8 mouse cellular contexts compared by ENCODE assay signal in genomic region chr3:58691997-58692721, GRCm38 (mm10). TPM values are rescaled to one million over a fixed set of nuclear protein-coding genes. Genes with fewer than 3 reads are reported as not detected.
DNase-seq lines count a peak whose midpoint lies in the region; ATAC-seq lines count a peak whose summit lies in the region.

Siah2 (minus strand) TSS chr3:58692400.

- peak; percentile 82 for ATAC-seq in megakaryocyte, adult 5-6 weeks (ENCODE audit: poor library complexity, severe bottlenecking)

- DNase-seq in adrenal gland, adult (ENCODE audit: inconsistent age in 2 of 2, low spot score in 1 of 2): peak; percentile 95 to 98
- DNase-seq in embryo, embryonic 10 days (ENCODE audit: low spot score): peak; percentile 84
- peak; percentile 86 for DNase-seq in gastrocnemius, postnatal 10 days
- peak; percentile 95 for DNase-seq in induced T-regulatory cell, adult 2 months (ENCODE audit: low read depth)
- DNase-seq in left cerebral cortex, adult 8-10 months (ENCODE audit: low spot score in 2 of 2): peak; percentile 87 to 94
- peak; percentile 97 for DNase-seq in right cerebral cortex, adult 18-20 months
- DNase-seq in urinary bladder, adult 2 months (ENCODE audit: low spot score): peak; percentile 94

RNA-seq across cellular contexts. Expression of gene Siah2, which starts in this region (rescaled TPM):
- total RNA-seq in gastrocnemius, postnatal 10 days (2021): 10 to 100 TPM; 10.1 to 12.7 TPM
- total RNA-seq in left cerebral cortex, adult 8-10 months (2022): 10 to 100 TPM; 13.7 to 17.1 (median 16.5) TPM
- 30.1 and 33.6 TPM in 2 replicates for total RNA-seq in megakaryocyte, adult 5-6 weeks (2015)
- total RNA-seq in megakaryocyte, adult 5-6 weeks (2017): 20.1 and 24.1 TPM in 2 replicates
- 9.6 and 9.9 TPM in 2 replicates for polyA plus RNA-seq in urinary bladder, adult 2 months (2012; rRNA removed)

Comparison
In these comparisons a context has a peak if more than half of its experiments do, and no peak if none do; other contexts are left out.
1. Peak in every context shown above with its lines: DNase-seq and ATAC-seq.